Mouse (Mus musculus): ENCODE measurements around the gene Srsf4.

GRCm38 (mm10) chr4:131849986-131850638, 23.3 kb upstream of the Srsf4 start:
- TF ChIP-seq KAT2A (IDR thresholded peaks at IDR 0.05; ENCODE audit: insufficient replicate concordance, low read length) (no peak), EP300 (IDR thresholded peaks at IDR 0.05; ENCODE audit: low read length) (no peak)
